Mouse (Mus musculus) brain, embryonic 14.5 days (tissue): Measurements from ENCODE around the gene Gm21983. TPM values are rescaled to one million over a fixed set of nuclear protein-coding genes. Genes with fewer than 3 reads are reported as not detected.

Experiments
- DNase-seq: peaks from one replicate; pipeline ENCODE4 v3.0.0-alpha.2; 2011; ENCODE audit warnings: low read depth
- CTCF ChIP-seq: fragments of 200-500 bp; IDR thresholded peaks from 2 replicates; pipeline ENCODE4 v1.5.1; 2012; ENCODE audit warnings: inconsistent platforms, mild to moderate bottlenecking, moderate library complexity, borderline replicate concordance; ENCODE audit not compliant: insufficient read depth, insufficient read length; ENCODE audit errors: extremely low read depth
- POLR2A ChIP-seq: fragments of 200-500 bp; IDR thresholded peaks from 2 replicates; pipeline ENCODE4 v1.6.1; 2012; ENCODE audit warnings: mild to moderate bottlenecking, inconsistent platforms, borderline replicate concordance; ENCODE audit not compliant: poor library complexity, insufficient read depth, insufficient read length, severe bottlenecking; ENCODE audit errors: extremely low read depth
- polyA plus RNA-seq: library from polyadenylated mRNA; depleted of rRNA; stranded (reverse); fragments of >200 nt; gene quantifications from 2 replicates; pipeline ENCODE4 v1.2.3, GENCODE M21; 2012; rRNA removed

The Gm21983 gene
- polyA plus RNA-seq: 0.16 TPM in 1 of 2 replicates, not detected in the other

DNA sequence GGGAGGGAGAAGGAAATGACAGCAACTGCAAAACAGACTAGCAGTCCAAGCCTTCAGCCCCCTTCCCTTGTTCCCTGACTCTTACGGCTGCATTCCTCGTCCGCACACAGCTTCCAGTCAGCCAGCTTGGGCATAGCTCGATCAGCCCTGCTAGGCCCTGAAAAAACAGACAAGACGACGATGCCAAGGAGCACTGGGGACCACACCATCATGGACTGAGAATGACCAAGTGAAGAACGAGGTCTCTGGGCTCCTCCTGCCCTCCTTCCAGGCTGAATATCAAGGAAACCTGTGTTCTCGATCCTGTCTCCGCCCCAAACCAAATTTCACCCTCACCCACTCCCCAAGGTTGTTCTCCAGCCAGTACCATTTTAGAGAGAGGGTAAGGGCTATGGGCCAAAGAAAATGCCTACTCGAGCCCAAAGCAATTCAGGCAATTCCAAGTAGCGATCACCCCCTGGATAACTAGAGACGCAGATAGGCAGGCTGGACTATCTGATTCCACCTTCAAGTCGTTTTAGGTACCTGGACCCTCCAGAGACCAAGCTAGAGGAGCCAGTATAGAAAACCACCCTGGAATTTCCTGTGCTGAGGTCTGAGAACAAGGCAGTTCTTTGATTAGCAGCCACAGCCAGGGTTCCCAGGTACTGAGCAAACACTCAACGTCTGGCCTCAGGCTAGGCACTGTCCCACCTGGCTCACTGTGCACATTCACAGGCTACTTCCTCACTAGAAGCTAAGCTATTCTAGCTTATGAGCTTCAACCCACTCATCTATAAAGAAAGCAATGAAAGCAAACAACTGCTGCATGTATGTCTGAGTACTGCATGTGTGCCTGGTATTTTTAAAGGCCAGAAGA is at the start of gene Gm21983, which contains the start of gene Mia:
Gene Gm21983, minus strand, starts transcription at position 250 of the 859 bp plus-strand sequence.
Gene Mia, minus strand, starts transcription at position 321 of the 859 bp plus-strand sequence.
- no peak for DNase-seq
- TF ChIP-seq POLR2A (no peak), CTCF (no peak)

DNA sequence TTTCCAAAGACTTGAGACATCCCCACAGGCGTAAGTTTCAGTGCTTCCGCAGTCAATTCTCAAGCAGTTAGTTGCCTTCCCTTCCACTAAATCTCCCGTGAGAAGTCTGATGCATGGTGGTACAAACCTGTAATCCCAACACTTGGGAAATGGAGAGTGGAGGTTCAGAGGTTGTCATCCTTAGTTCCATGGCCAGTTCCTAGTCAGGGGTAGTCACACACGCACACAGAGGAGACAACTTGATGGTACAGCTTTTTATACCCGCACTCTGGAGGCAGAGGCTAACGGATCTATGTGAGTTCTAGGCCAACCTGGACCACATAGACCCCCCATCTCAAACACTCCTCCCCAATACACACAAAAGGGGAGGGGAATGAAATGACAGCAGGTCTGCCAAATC is 48.0 kb upstream of the Gm21983 start:
- TF ChIP-seq POLR2A (no peak), CTCF (no peak)
- no peak for DNase-seq

DNA sequence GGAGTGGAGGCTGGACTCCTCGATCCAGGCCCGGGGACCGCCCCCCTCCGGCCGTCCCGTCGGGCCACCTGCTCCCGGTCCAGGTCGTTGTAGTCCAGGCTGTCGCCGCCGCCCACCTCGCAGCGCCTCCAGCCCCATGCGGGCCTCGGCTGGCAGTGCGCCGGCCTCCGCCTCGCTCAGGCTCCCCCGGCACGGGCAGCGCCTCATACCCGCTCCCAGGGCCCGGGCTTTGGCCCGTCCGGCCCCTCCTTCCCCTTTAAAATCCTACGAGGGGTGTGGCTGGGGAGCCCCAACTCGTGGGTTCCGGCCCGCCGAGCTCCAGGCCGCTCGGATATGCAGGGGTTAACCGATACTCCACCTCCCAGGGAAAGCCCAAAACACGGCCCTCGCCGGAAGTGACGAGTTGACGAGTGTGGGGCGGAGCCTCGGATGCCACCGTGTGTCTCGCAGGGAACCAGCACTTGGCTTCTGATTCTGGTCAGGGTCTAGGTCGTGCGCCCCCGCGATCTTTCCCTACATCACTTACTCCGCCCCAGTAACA is 47.5 kb upstream of the Gm21983 start, which contains the start of gene Itpkc:
Gene Itpkc, minus strand, starts transcription at position 381 of the 541 bp plus-strand sequence.
- TF ChIP-seq POLR2A: peak; percentile 37; the same call in 1 of the 2 replicates
- no peak for TF ChIP-seq CTCF
- peak; percentile 97 for DNase-seq

DNA sequence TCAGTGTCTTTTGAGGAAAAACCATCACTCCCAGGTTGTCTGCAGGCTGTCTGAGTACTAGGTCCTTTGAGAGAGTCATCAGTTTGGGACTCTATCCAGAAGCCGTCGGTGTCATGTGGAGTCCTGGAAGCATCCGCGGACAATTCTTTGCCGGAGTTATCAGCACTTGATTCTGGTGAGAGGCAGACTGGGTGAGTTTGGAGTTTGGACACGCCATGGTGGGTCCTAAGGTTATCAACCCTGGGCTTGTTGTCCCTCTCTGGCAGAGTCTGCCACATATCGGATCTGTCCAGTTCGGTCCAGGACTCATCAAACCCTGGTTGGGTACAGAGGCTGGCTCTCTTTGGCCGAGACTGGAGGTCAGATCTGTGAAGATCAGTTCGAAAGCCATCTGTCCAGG is 46.8 kb upstream of the Gm21983 start:
- TF ChIP-seq POLR2A (no peak), CTCF (no peak)
- DNase-seq: peak; percentile 19

DNA sequence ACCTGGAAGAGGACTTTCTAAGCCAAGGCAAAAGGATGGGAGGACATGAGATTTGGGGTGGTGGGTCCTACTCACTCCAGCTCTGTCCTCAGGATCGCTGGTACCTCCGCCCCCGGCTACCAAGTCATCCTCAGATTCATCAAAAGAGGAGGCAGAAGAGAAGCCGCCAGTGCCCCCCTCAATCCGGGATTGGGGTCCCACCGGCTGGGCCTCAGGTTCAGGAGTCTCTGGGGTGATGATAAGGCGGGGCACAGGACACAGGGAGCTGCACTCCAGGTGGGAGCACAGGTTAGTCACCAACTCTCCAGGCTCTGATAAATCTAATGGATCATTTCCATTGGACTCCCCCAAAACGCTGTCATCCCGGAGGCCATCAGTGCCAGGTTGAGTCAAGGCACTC is 46.4 kb upstream of the Gm21983 start:
- no peak for DNase-seq
- TF ChIP-seq CTCF (no peak), POLR2A (no peak)

DNA sequence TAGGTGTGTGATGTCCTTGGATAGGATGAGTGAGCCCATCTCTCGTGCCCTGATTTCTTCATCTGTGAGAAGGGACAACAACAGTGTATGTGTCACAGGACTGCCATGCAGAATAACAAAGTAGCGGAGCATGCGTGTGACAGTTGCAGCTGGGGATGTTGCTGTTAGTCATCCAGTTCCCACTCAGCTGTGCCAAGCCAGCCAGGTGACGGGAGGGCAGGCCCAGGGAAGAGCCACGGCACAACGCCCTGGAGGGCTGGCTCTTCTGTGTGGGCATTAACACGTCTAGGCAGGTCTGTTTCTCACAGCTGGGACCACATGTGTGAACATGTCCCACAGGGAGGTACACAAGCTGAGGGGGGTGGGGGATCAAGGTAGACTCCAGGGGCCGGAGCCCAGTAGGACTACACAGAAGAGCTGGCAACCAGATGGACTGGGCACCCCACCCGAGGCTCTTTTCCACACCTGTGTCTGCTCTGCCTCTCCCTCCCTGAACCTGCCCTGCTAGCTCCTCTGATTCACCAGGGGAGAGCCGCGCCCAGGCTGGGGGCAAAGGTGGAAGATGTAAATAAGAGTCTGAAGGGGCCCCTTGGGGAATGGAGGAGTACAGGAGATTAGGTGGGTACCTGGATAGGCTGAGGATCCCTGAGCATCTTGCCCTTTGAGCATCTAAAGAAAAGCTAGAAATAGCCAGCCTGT is 44.1 kb upstream of the Gm21983 start:
- TF ChIP-seq CTCF: no peak
- TF ChIP-seq POLR2A: no peak
- DNase-seq: no peak

DNA sequence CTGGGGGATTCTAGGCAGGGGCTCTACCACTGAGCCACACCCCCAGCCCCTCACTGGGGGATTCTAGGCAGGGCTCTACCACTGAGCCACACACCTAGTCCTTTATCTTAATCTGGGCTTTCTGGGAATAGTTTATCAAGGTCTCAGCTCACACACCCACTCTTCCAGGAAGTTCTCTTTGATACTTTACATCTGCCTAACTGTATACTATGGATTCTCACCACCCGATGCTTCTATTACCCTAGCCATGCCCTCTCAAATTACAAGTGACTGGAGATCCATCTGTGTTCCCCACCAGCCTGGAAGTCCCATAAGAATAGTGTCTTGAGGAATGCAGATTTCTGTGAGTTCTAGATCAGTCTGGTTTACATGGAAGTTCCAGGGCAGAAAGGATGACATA is 41.7 kb upstream of the Gm21983 start:
- TF ChIP-seq POLR2A: no peak
- no peak for TF ChIP-seq CTCF
- no peak for DNase-seq

DNA sequence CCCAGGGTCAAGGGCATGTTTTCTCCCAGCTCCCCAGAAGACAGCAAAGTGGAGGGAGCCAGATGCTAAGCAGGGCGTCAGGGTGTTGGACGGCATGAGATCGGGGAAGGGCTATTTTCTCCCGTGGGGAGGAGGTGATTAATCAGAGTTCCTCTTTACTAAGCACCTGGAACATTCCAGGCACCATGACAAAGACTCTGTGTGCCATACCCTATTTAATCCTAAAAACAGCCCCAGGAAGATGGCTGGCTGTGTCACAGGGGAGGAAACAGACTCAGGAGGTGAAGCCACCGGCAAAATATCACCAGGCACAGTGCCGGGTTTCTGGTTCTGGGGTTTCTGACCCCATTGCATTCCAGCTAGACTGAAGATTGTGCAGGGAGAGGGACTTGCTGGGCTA is 41.1 kb upstream of the Gm21983 start:
- DNase-seq: no peak
- no peak for TF ChIP-seq CTCF
- TF ChIP-seq POLR2A: no peak

DNA sequence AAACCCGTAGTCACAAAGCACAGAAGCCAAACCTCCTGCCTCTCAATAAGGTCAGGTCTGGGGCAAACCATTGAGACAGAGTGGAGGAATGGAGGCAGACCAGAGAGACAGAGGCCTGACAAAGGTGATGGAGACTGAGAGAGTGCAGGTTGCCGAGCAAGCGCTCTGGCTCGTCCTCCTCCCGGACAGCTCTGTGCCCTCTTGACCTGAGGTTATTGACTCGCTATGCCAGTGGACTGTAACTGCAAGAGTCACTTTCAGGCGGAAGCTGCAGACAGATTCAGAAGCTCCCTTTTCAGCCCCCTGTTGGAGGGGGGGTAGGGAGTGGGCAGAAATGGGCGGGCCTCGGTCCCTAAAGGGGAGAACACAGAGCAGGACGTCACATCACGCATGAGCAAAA is 39.1 kb upstream of the Gm21983 start:
- no peak for TF ChIP-seq POLR2A
- no peak for TF ChIP-seq CTCF
- DNase-seq: no peak

DNA sequence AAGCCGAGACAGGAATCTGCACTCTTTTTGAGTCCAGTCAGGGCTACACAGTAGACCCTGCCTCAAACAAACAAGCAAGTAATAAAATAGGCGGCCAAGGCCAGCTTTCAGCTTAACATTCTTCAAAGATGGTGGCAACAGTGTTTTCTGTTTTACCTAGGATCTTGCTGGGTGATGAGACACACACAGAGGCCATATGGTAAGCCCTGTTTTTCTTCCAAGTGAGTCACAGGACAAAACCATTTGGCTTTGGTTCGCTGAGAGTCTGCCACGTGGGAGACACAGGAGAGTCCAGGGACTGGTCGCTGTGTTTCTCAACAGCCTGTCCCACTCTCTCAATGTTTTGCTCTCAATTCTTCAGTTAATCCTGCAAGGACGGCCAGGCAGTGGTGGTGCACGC is 37.7 kb upstream of the Gm21983 start:
- no peak for DNase-seq
- TF ChIP-seq POLR2A (no peak), CTCF (no peak)

DNA sequence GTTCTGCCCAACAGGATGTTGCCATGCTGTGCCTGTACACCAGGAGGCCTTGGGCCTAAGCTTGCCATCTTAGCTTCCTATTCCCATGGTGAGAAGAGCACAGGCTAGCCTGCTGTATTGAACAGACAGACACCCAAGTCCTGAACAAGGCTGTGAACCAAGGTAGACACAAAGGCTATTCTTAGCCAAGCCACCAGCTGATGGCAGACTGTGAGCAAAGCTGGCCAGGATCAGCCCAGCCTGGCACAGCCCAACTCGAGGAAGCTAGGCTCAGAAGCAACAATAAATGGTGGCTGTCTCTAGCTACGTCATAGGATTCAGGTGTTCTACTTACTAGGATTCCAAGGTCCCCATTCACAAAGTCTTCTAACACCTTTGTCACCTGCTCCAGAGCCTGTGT is 31.7 kb upstream of the Gm21983 start:
- no peak for TF ChIP-seq POLR2A
- TF ChIP-seq CTCF: no peak

More for the DNA sequence above, 31.7 kb upstream of the Gm21983 start:
- DNase-seq: no peak
